Mouse (Mus musculus) CD8-positive naive resting alpha-beta T cell, adult 57 days (primary cell): ENCODE measurements around the gene Ptprcap. TPM values are rescaled to one million over a fixed set of nuclear protein-coding genes. Genes with fewer than 3 reads are reported as not detected.

ENCODE experiments used
- total RNA-seq: library from RNA; stranded (reverse); gene quantifications from one replicate; pipeline ENCODE4 v1.2.4, GENCODE M21; 2023

Gene Ptprcap
- 302 TPM for total RNA-seq

GRCm38 (mm10) chr19:4153232-4153654 is at the start of gene Ptprcap:
Ptprcap (plus strand) TSS chr19:4153604.

GRCm38 (mm10) chr19:4125741-4126696 is 27.4 kb upstream of the Ptprcap start, which contains the start of gene Aip:
Aip (minus strand) TSS chr19:4125858.

DNA sequence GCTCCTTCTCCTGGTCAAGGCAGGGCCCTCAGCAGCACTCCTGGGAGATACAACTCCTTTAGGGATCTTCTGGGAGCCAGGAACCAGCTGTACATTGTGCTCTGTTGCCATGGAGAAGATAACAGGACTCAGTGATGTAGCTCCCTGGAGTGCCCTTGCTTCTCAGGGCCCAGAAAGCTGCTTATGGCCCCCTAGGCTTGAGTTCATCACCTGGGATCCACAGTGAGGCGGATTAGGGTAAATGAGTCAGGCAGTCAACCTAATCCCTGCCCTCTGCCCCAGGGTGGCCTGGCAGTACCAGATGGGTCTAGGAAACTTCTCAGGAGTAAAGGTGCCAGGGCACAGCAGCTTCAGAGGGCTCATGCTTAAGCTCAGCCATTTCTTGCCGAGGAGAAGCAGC is 14.0 kb upstream of the Ptprcap start, which contains the start of gene Gpr152:
TSS of gene Gpr152 (plus strand) at position 342 of the 400 bp plus-strand sequence.

GRCm38 (mm10) chr19:4143759-4144268 is 9.6 kb upstream of the Ptprcap start, which contains the start of gene Cabp4:
Cabp4 (minus strand) TSS chr19:4144033.

GRCm38 (mm10) chr19:4148491-4148806 is 5.0 kb upstream of the Ptprcap start, which contains the start of gene Coro1b:
Coro1b (plus strand) TSS chr19:4148619.

DNA sequence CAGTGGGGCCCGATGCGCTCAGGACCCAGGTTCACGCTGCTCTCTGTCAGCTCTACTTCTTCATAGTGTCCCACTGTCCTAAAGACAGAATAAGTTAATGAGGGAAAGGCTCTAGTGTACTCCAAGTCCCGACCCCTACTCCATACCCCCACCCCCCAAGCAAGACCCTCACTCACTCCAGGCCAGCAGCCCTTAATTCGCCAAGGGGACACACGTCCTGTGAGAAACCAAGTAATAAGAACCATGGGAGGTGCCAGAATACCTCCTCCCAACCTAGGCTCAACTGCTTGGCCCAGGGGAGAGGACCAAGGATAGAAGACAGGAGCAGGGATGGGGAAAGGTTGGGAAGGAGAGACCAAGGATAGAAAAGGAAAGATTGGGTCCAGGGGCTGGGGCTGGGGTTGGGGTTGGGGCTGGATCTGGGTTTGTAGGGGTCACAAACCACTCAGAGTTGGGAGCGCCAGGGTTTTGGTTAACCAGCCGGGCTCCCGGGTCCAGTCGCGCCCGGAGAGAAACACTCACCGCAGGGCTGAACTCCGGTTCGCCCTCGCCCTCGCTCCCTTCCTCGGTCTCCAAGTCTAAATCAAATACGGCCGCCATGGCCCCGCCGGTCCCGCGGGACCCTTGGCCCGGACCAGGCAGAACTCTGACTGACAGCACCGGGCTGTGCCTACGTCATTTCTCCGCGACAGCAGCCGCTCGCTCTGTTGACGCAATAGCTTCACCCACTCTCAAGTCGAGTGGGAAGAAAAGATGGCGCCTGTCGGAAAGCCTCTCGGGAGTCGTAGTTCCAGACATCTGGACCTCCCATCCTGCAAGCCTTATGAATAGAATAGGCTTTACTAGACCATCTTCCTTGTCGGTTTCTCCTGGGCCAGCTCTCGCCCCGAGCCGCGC is 9.5 kb downstream of the Ptprcap start, which contains the start of gene Rps6kb2:
TSS of gene Rps6kb2 (minus strand) at position 709 of the 897 bp plus-strand sequence.

DNA sequence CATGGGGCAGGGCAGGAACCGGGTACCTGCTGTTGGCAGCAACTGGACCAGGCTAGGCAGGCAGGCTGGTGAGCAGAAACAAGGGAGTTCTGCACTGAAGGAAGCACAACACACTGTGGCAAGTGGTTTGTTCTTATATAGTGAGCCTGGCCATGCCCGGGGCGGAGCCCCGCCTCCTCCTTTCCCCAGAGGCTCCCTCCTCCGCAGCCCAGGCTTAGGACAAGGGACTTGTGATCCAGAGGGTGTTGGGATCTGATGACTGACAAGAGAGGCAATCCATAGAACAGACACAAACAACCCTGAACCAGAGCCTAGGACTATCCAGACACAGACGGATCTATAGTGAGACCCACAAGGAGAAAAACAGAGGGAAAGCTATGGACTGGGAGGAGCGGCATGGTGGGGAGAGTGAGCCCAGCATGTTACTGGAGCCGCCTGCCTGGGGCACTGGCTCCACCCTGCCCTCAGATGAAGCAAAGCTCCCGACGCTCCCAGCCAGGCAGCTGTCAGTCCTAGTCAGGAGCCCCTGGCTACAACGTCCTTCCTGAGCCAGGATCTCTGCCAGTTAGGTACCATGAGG is 22.1 kb downstream of the Ptprcap start, which contains the start of gene Carns1:
TSS of gene Carns1 (minus strand) at position 112 of the 580 bp plus-strand sequence.

GRCm38 (mm10) chr19:4190831-4191334 is 37.5 kb downstream of the Ptprcap start, which contains the start of gene Tbc1d10c:
Tbc1d10c (minus strand) TSS chr19:4191284.

DNA sequence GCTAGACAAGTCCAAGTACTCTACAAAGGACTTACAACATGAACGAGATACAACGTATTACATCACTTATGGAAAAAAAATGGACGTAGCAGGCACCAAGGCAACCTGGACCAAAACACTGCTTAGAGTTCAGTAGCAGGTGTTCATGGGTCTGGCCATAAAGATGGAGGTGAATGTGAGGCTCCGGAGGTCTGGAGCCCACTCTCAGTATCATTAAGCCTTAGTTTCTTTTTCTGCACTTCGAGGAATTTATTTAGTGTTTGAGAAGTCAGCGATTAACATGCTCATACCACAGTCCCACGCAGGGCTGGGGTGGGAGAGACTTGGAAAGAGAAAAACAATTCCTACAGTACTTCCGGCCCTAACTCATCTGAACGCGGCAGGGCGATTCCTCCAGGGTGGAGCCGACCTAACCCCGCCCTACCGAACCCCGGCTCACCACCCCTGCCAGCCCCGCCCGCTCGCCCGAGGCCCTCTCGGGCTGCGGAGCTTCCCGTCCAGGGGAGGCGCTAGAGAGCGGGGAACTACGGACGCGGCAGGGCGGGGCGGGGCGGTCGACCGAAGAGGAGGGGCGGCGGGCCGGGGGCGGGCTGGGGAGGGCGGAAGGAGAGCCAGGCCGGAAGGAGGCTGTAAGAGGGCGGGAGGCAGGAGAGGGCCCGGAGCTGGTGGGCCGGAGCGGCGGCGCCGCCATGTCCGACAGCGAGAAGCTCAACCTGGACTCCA is 38.3 kb downstream of the Ptprcap start, which contains the start of gene Ppp1ca:
TSS of gene Ppp1ca (plus strand) at position 538 of the 723 bp plus-strand sequence.

DNA sequence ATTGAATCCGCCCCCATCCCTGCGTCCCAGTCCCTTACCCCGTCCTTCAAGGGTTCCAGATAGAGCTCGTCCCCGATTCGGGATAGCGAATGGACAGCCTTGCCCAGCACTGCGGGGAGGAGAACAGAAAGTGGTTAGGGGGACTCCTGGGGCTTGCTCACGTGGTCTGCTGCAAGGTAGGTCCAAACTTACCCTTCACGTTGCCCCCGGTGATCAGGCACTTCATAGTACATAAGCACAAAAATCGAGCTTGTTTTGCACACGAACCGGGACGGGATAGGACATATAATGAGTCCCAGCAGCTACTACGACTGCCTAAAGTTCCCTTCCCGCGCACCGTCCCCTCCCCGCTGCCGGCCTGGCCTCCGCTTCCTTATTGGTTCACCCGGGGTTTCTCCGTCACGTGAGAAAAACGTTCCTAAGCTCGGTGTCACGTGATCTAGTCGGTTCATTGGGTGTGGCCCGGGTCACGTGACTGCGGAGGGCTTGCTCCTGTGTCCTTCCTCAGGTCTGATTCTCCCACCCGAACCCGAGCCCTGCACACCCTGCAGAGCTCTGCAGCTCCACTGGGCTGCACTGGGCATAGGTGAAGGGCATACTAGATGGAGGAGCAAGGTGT is 48.0 kb downstream of the Ptprcap start, which contains the start of gene Rad9a:
TSS of gene Rad9a (minus strand) at position 372 of the 619 bp plus-strand sequence.

Other genes with a start within 250 kb of the Ptprcap start
- gene Tcirg1, start 246.5 kb upstream of the Ptprcap start, total RNA-seq, result 83.4 TPM
- 52.9 TPM for gene Ndufs8, start 240.8 kb upstream of the Ptprcap start, total RNA-seq
- gene Aldh3b1, start 223.8 kb upstream of the Ptprcap start, total RNA-seq, result 1.6 TPM
- gene Unc93b1, start 218.4 kb upstream of the Ptprcap start, total RNA-seq, result 43.8 TPM
- not detected for gene Aldh3b3, start 195.0 kb upstream of the Ptprcap start, total RNA-seq
- not detected for gene Aldh3b2, start 181.3 kb upstream of the Ptprcap start, total RNA-seq
- gene Acy3, start 167.0 kb upstream of the Ptprcap start, total RNA-seq, result not detected
- gene Tbx10, start 160.9 kb upstream of the Ptprcap start, total RNA-seq, result not detected
- gene Nudt8, start 153.0 kb upstream of the Ptprcap start, total RNA-seq, result 8.7 TPM
- gene Gm49405, start 153.0 kb upstream of the Ptprcap start, total RNA-seq, result 2.3 TPM
- gene Doc2g, start 150.3 kb upstream of the Ptprcap start, total RNA-seq, result 5.1 TPM
- 109 TPM for gene Ndufv1, start 140.8 kb upstream of the Ptprcap start, total RNA-seq
- gene Gstp1, start 115.6 kb upstream of the Ptprcap start, total RNA-seq, result 191 TPM
- 32.5 TPM for gene Gstp2, start 107.6 kb upstream of the Ptprcap start, total RNA-seq
- 26.6 TPM for gene Gstp3, start 94.0 kb upstream of the Ptprcap start, total RNA-seq
- gene Cabp2, start 72.0 kb upstream of the Ptprcap start, total RNA-seq, result not detected
- 161 TPM for gene Cdk2ap2, start 56.4 kb upstream of the Ptprcap start, total RNA-seq
- 317 TPM for gene Pitpnm1, start 53.6 kb upstream of the Ptprcap start, total RNA-seq
- 134 TPM for gene Aip, start 27.7 kb upstream of the Ptprcap start, total RNA-seq
- gene Gpr152, start 13.8 kb upstream of the Ptprcap start, total RNA-seq, result 0.58 TPM
- gene Cabp4, start 9.6 kb upstream of the Ptprcap start, total RNA-seq, result 0.37 TPM
- gene Coro1b, start 5.0 kb upstream of the Ptprcap start, total RNA-seq, result 125 TPM
- 35.9 TPM for gene Rps6kb2, start 9.8 kb downstream of the Ptprcap start, total RNA-seq
- 63.4 TPM for gene Carns1, start 21.9 kb downstream of the Ptprcap start, total RNA-seq
- 309 TPM for gene Tbc1d10c, start 37.7 kb downstream of the Ptprcap start, total RNA-seq
- gene Ppp1ca, start 38.5 kb downstream of the Ptprcap start, total RNA-seq, result 343 TPM
- gene Rad9a, start 48.1 kb downstream of the Ptprcap start, total RNA-seq, result 44.6 TPM
- gene Clcf1, start 60.6 kb downstream of the Ptprcap start, total RNA-seq, result 197 TPM
- gene AC109138.7, start 60.8 kb downstream of the Ptprcap start, total RNA-seq, result not detected
- gene Pold4, start 78.3 kb downstream of the Ptprcap start, total RNA-seq, result 55.7 TPM
- gene Ssh3, start 115.6 kb downstream of the Ptprcap start, total RNA-seq, result 13.6 TPM
- gene Ankrd13d, start 129.5 kb downstream of the Ptprcap start, total RNA-seq, result 17.4 TPM
- gene Grk2, start 152.6 kb downstream of the Ptprcap start, total RNA-seq, result 359 TPM
- gene Kdm2a, start 244.7 kb downstream of the Ptprcap start, total RNA-seq, result 152 TPM